ENCODE assay signal across 13 mouse cellular contexts in genomic region chr17:87513822-87514221, GRCm38 (mm10).
DNase-seq lines count a peak whose midpoint lies in the region; ATAC-seq lines count a peak whose summit lies in the region.
"Had no signal": no experiment of that assay in that cellular context is flagged by ENCODE, and none has a peak within 500 bp of the region (broad histone marks: within the 10 kb centered on the region; RNA-seq: fewer than 3 reads in every experiment).

No protein-coding gene starts in this region.

- no peaks in the 10 kb centered on the region for H3K9me3 ChIP-seq in heart, embryonic 10.5 days
- H3K9me3 ChIP-seq in liver, embryonic 13.5 days (replicated peaks): no peaks in the 10 kb centered on the region
- H3K9me3 ChIP-seq in forebrain, embryonic 15.5 days: no peaks in the 10 kb centered on the region
- H3K9me3 ChIP-seq: forebrain, embryonic 10.5 days; neural tube, embryonic 15.5 days had no signal

- H3K4me3 ChIP-seq in heart, embryonic 10.5 days: no peak overlapping the region
- 0 out of 2 replicates have a peak overlapping the region, but pooled peaks have one; percentile 14 for H3K4me3 ChIP-seq in liver, embryonic 13.5 days (replicated peaks)
- no peak overlapping the region for H3K4me3 ChIP-seq in forebrain, embryonic 15.5 days
- H3K4me3 ChIP-seq: forebrain, embryonic 10.5 days; neural tube, embryonic 15.5 days had no signal

- no peaks in the 10 kb centered on the region for H3K27me3 ChIP-seq in heart, embryonic 10.5 days (ENCODE audit: insufficient read depth, poor library complexity, severe bottlenecking)
- no peaks in the 10 kb centered on the region for H3K27me3 ChIP-seq in liver, embryonic 13.5 days
- H3K27me3 ChIP-seq in forebrain, embryonic 15.5 days: no peaks in the 10 kb centered on the region
- H3K27me3 ChIP-seq: neural tube, embryonic 15.5 days had no signal

- no peak for DNase-seq in heart, embryonic 10.5 days (ENCODE audit: low spot score)
- DNase-seq in heart, postnatal 36 days: no peak
- DNase-seq in thymus, postnatal 14 days: peak; percentile 16
- DNase-seq in thymus, postnatal 25 days: no peak
- peak; percentile 57 for DNase-seq in liver, embryonic 13.5 days
- peak; percentile 38 for DNase-seq in yolk sac, embryonic 10.5 days (ENCODE audit: low spot score)
- no peak for DNase-seq in right cerebral cortex, adult 18-20 months
- DNase-seq: cerebellum, adult 8-10 months; heart, adult 18-20 months had no signal

- 13% methylated on average over 11 of the region's 11 CpGs for WGBS in heart, embryonic 10.5 days
- 2% methylated on average over 11 of the region's 11 CpGs for WGBS in liver, embryonic 13.5 days (ENCODE audit: insufficient replicate concordance)
- WGBS in forebrain, embryonic 15.5 days: 79% methylated on average over 11 of the region's 11 CpGs

- H3K4me1 ChIP-seq in heart, embryonic 10.5 days: peaks cover 62% of the 10 kb centered on the region
- H3K4me1 ChIP-seq in liver, embryonic 13.5 days (replicated peaks): peaks cover 53% of the 10 kb centered on the region
- H3K4me1 ChIP-seq in forebrain, embryonic 15.5 days: no peaks in the 10 kb centered on the region

- H3K36me3 ChIP-seq in heart, embryonic 10.5 days: no peaks in the 10 kb centered on the region
- H3K36me3 ChIP-seq in liver, embryonic 13.5 days: no peaks in the 10 kb centered on the region
- no peaks in the 10 kb centered on the region for H3K36me3 ChIP-seq in forebrain, embryonic 15.5 days
- H3K36me3 ChIP-seq: forebrain, embryonic 10.5 days; neural tube, embryonic 15.5 days had no signal

- peak overlapping the region; percentile 52 for H3K4me2 ChIP-seq in liver, embryonic 13.5 days
- H3K4me2 ChIP-seq in forebrain, embryonic 15.5 days (replicated peaks): no peak overlapping the region
- H3K4me2 ChIP-seq: neural tube, embryonic 15.5 days had no signal

- peak; percentile 86 for ATAC-seq in liver, embryonic 13.5 days (ENCODE audit: low read depth)
- ATAC-seq in forebrain, embryonic 15.5 days (replicated peaks): no peak

- peak overlapping the region; percentile 81 for H3K27ac ChIP-seq in heart, embryonic 10.5 days
- H3K27ac ChIP-seq in liver, embryonic 13.5 days: 0 out of 2 replicates have a peak overlapping the region, but pooled peaks have one; percentile 1
- H3K27ac ChIP-seq in forebrain, embryonic 15.5 days (replicated peaks): no peak overlapping the region
- H3K27ac ChIP-seq: macrophage; neural tube, embryonic 15.5 days had no signal

- peak overlapping the region; percentile 22 for H3K9ac ChIP-seq in liver, embryonic 13.5 days
- H3K9ac ChIP-seq in forebrain, embryonic 15.5 days (replicated peaks): no peak overlapping the region
- H3K9ac ChIP-seq: neural tube, embryonic 15.5 days had no signal

- intact Hi-C loops in heart, postnatal 36 days (cut with DNase I): no loop called here

Comparison
In these comparisons a context has a peak if more than half of its experiments do, and no peak if none do; other contexts are left out.
1. DNase-seq: peak in thymus, postnatal 14 days (single experiment), liver, embryonic 13.5 days (single experiment) and yolk sac, embryonic 10.5 days (single experiment); none in heart, embryonic 10.5 days (single experiment), heart, postnatal 36 days (0 of 2), thymus, postnatal 25 days (single experiment) and right cerebral cortex, adult 18-20 months (single experiment).